Mouse (Mus musculus) T-helper 17 cell (primary cell): ENCODE results near the gene Mpv17.

Experiments
- in situ Hi-C, 2 experiments: fragments of 300-600 bp; cut with MboI, MseI; formaldehyde crosslinking; loops; 1 replicate in 1 of 2; 2 replicates in 1 of 2; pipeline ENCODE4 v1.15.1; 2025; ENCODE audit warnings: high pct_unique_total_duplicates in 2 of 2

Gene Mpv17

GRCm38 (mm10) chr5:31154152-31154553 is at the start of gene Mpv17:
Gene Mpv17, minus strand, starts transcription at chr5:31154251.
- in situ Hi-C loops: no loop called here

- in situ Hi-C loops: no loop called here
Observed at GRCm38 (mm10) chr5:31202933-31203332, 48.9 kb upstream of the Mpv17 start.

- in situ Hi-C loops: no loop called here
Observed at GRCm38 (mm10) chr5:31201742-31202590, 47.9 kb upstream of the Mpv17 start, which contains the start of gene Zfp513. Gene Zfp513, minus strand, starts transcription at chr5:31202303.

- in situ Hi-C loops: no loop called here
Observed at GRCm38 (mm10) chr5:31201042-31201741, 47.1 kb upstream of the Mpv17 start.

- in situ Hi-C loops: no loop called here
Observed at GRCm38 (mm10) chr5:31200327-31200768, 46.3 kb upstream of the Mpv17 start.

GRCm38 (mm10) chr5:31199893-31200292 is 45.8 kb upstream of the Mpv17 start:
- in situ Hi-C loops: loop anchor here in 1 of 2 experiments (10.0 kb wide), 1 partner anchor 295 kb away; the partner anchor contains the start of gene Ost4

- in situ Hi-C loops: loop anchor here in 1 of 2 experiments (10.0 kb wide), 1 partner anchor 295 kb away; the partner anchor contains the start of gene Ost4
Observed at GRCm38 (mm10) chr5:31199321-31199892, 45.4 kb upstream of the Mpv17 start.

- in situ Hi-C loops: loop anchor here in 1 of 2 experiments (10.0 kb wide), 1 partner anchor 294 kb away; the partner anchor contains the start of gene Ost4
Observed at GRCm38 (mm10) chr5:31198616-31199320, 44.7 kb upstream of the Mpv17 start.

GRCm38 (mm10) chr5:31198170-31198569 is 44.1 kb upstream of the Mpv17 start:
- in situ Hi-C loops: loop anchor here in 1 of 2 experiments (10.0 kb wide), 1 partner anchor 293 kb away; the partner anchor contains the start of gene Ost4

GRCm38 (mm10) chr5:31197072-31197471 is 43.0 kb upstream of the Mpv17 start:
- in situ Hi-C loops: loop anchor here in 1 of 2 experiments (10.0 kb wide), 1 partner anchor 292 kb away; the partner anchor contains the start of gene Ost4

GRCm38 (mm10) chr5:31196207-31196606 is 42.2 kb upstream of the Mpv17 start:
- in situ Hi-C loops: loop anchor here in 1 of 2 experiments (10.0 kb wide), 1 partner anchor 291 kb away; the partner anchor contains the start of gene Ost4

GRCm38 (mm10) chr5:31195671-31196070 is 41.6 kb upstream of the Mpv17 start:
- in situ Hi-C loops: loop anchor here in 1 of 2 experiments (10.0 kb wide), 1 partner anchor 291 kb away; the partner anchor contains the start of gene Ost4

GRCm38 (mm10) chr5:31194486-31195485 is 40.7 kb upstream of the Mpv17 start:
- in situ Hi-C loops: loop anchor here in 1 of 2 experiments (5.0 to 10.0 kb wide), 2 partner anchors 98 to 290 kb away; partner anchors contain the start of genes Ift172 and Ost4

- in situ Hi-C loops: loop anchor here in 1 of 2 experiments (5.0 to 10.0 kb wide), 2 partner anchors 99 to 289 kb away; partner anchors contain the start of genes Ift172 and Ost4
Observed at GRCm38 (mm10) chr5:31193631-31194281, 39.7 kb upstream of the Mpv17 start.

GRCm38 (mm10) chr5:31192939-31193630 is 39.0 kb upstream of the Mpv17 start, which contains the start of the genes Snx17 and Eif2b4:
Gene Snx17, plus strand, starts transcription at chr5:31193227.
Gene Eif2b4, minus strand, starts transcription at chr5:31193430.
- in situ Hi-C loops: loop anchor here in 1 of 2 experiments (5.0 to 10.0 kb wide), 2 partner anchors 99 to 288 kb away; partner anchors contain the start of genes Ift172 and Ost4

GRCm38 (mm10) chr5:31192045-31192938 is 38.2 kb upstream of the Mpv17 start:
- in situ Hi-C loops: loop anchor here in 1 of 2 experiments (5.0 to 10.0 kb wide), 2 partner anchors 100 to 287 kb away; partner anchors contain the start of genes Ift172 and Ost4
